Mouse (Mus musculus): ENCODE data around the gene Gm4922. TPM values are rescaled to one million over a fixed set of nuclear protein-coding genes. Genes with fewer than 3 reads are reported as not detected.

Gm4922 gene
- polyA plus RNA-seq, 1 experiment from 2014 or later: not detected

GRCm38 (mm10) chr10:18772537-18773179 is 13.9 kb downstream of the Gm4922 start:
- WGBS: 79% methylated on average over 4 of the region's 4 CpGs

DNA sequence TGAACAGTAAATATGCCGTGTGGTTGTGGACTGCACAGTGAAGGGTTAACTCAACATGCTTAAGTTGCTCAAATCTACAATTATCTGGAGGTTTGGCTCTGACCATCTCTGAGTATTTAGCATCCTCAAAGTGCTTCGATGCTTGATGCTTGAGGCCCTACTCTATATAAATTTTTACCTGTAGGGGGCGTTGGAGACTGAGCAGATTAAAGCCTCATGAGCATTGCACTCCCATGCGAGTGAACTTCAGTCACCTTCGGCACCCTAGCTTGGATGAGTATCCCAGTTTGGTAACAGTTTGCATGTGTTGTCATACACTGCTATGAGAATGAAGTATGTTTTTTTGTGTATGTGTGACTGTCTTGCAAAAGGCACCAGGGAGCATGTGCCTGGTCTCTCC is 16.7 kb downstream of the Gm4922 start:
- no peak overlapping the region for H3K27ac ChIP-seq (replicated peaks)
- 55% methylated on average over 5 of the region's 5 CpGs for WGBS
- H3K36me3 ChIP-seq (replicated peaks): no peaks in the 10 kb centered on the region
- no peaks in the 10 kb centered on the region for H3K9me3 ChIP-seq
- no peak overlapping the region for H3K4me3 ChIP-seq
- DNase-seq (ENCODE audit: low spot score): no peak
- no peaks in the 10 kb centered on the region for H3K27me3 ChIP-seq (replicated peaks; ENCODE audit: low read depth, poor library complexity, severe bottlenecking)
- H3K4me1 ChIP-seq: peaks cover 5% of the 10 kb centered on the region

More at GRCm38 (mm10) chr10:18772537-18773179, 13.9 kb downstream of the Gm4922 start:
- peaks cover 5% of the 10 kb centered on the region for H3K4me1 ChIP-seq
- H3K4me3 ChIP-seq: no peak overlapping the region
- no peaks in the 10 kb centered on the region for H3K9me3 ChIP-seq
- H3K27ac ChIP-seq (replicated peaks): no peak overlapping the region
- H3K36me3 ChIP-seq (replicated peaks): no peaks in the 10 kb centered on the region
- no peak for DNase-seq (ENCODE audit: low spot score)
- H3K27me3 ChIP-seq (replicated peaks; ENCODE audit: low read depth, poor library complexity, severe bottlenecking): no peaks in the 10 kb centered on the region

DNA sequence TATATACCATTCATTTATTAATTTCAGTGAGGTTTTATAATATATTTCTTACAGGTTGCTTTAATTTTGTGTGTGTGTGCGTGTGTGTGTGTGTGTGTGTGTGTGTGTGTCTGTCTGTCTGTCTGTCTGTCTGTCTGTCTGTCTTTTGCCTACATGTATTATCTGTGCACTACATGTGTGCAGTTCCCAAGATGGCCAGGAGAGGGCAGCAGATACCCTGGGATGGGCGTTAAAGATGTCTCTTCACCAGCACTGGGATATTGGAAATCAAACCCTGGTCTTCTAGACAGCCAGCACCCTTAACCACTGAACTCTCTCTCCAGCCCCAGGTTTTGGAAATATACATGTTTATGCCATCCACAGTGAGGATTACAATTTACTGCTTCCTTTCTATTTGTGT is 26.4 kb downstream of the Gm4922 start:
- 29% methylated on average over 2 of the region's 2 CpGs for WGBS

DNA sequence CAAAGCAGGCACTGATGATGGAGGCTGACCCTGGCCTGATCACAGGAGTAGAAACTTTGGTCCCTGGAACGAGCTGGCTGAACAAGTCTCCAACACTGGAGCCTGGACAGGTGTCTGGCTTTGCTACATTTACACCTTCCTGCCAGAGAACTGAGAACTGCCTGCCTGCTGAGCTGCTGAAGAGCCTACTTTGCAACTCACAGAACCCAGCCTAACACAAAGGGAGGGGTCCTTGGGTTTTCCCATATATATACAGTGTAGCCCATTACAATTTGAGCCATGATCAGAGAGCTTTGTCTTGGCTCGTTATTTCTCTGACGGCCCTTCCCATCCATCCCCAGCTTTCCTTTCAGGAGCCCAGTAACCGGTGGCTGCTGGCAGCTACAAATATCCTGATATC is 36.5 kb downstream of the Gm4922 start:
- H3K9me3 ChIP-seq: no peaks in the 10 kb centered on the region
- H3K36me3 ChIP-seq (replicated peaks): no peaks in the 10 kb centered on the region
- WGBS: 81% methylated on average over 4 of the region's 4 CpGs
- H3K4me1 ChIP-seq: no peaks in the 10 kb centered on the region
- no peak overlapping the region for H3K4me3 ChIP-seq
- H3K27me3 ChIP-seq (replicated peaks; ENCODE audit: low read depth, poor library complexity, severe bottlenecking): peaks cover 5% of the 10 kb centered on the region
- no peak overlapping the region for H3K27ac ChIP-seq (replicated peaks)
- no peak for DNase-seq (ENCODE audit: low spot score)

More for the DNA sequence above, 26.4 kb downstream of the Gm4922 start:
- H3K36me3 ChIP-seq (replicated peaks): no peaks in the 10 kb centered on the region
- peak; percentile 70 for DNase-seq (ENCODE audit: low spot score)
- no peaks in the 10 kb centered on the region for H3K9me3 ChIP-seq
- H3K4me3 ChIP-seq: no peak overlapping the region
- H3K27me3 ChIP-seq (replicated peaks; ENCODE audit: low read depth, poor library complexity, severe bottlenecking): no peaks in the 10 kb centered on the region
- no peak overlapping the region for H3K27ac ChIP-seq (replicated peaks)
- no peaks in the 10 kb centered on the region for H3K4me1 ChIP-seq

DNA sequence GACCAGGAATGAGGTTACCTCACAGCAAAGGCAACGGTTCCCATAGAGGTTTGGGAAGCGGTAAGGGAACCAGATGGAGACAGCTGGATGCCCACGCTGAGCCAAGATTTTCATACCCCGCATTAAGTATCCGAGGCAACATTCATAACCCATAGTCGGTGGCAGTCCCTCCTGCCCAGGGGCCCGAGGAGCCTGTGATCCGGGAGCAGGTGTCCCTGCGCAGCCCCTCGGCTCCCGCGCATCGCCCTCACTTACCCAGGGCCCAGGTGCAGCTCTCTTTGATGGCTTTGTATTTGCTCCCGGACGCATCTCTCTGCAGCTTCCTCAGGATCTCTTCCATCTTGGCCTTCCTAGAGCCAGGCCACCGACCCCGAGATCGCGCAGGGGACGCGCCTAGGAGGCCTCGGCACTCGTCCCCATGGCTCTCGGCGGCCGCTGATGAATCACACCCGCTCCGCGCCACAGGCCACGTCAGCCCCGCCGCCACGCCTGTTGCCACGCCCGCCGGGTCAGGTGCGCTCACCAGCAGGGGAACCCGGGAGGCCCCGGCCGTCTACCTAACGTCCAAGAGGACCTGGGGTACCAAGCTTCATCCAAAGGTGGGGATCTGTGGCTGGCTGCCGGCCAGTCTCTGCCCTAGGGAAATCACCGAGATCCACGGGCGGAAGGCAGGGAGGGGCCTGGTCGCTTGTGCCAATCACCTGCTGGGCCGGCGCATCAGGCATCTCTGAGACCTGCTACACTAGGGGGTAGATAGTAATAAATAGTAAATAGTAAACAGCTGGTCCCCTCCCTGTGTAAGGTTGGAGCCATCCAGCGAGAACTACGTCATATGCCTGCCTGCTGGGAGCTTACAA is 43.1 kb downstream of the Gm4922 start, which contains the start of gene Arfgef3:
Gene Arfgef3, minus strand, starts transcription at position 664 of the 857 bp plus-strand sequence.
- no peaks in the 10 kb centered on the region for H3K9me3 ChIP-seq
- H3K4me1 ChIP-seq: peaks cover 12% of the 10 kb centered on the region
- peak within 1 kb of the TSS; percentile 69 for H3K4me3 ChIP-seq
- H3K36me3 ChIP-seq (replicated peaks): no peaks in the 10 kb centered on the region
- H3K27ac ChIP-seq (replicated peaks): peak within 1 kb of the TSS; percentile 67
- H3K27me3 ChIP-seq (replicated peaks; ENCODE audit: low read depth, poor library complexity, severe bottlenecking): peaks cover 41% of the 10 kb centered on the region
- DNase-seq (ENCODE audit: low spot score): peak; percentile 55
- WGBS: 3% methylated on average over 50 of the region's 50 CpGs

GRCm38 (mm10) chr10:18742086-18742485 is 44.5 kb downstream of the Gm4922 start:
- no peak overlapping the region for H3K27ac ChIP-seq (replicated peaks)
- H3K36me3 ChIP-seq (replicated peaks): no peaks in the 10 kb centered on the region
- 80% methylated on average over 6 of the region's 6 CpGs for WGBS
- H3K27me3 ChIP-seq (replicated peaks; ENCODE audit: low read depth, poor library complexity, severe bottlenecking): peaks cover 41% of the 10 kb centered on the region
- H3K4me1 ChIP-seq: peaks cover 12% of the 10 kb centered on the region
- H3K4me3 ChIP-seq: no peak overlapping the region
- no peaks in the 10 kb centered on the region for H3K9me3 ChIP-seq
- DNase-seq (ENCODE audit: low spot score): no peak

DNA sequence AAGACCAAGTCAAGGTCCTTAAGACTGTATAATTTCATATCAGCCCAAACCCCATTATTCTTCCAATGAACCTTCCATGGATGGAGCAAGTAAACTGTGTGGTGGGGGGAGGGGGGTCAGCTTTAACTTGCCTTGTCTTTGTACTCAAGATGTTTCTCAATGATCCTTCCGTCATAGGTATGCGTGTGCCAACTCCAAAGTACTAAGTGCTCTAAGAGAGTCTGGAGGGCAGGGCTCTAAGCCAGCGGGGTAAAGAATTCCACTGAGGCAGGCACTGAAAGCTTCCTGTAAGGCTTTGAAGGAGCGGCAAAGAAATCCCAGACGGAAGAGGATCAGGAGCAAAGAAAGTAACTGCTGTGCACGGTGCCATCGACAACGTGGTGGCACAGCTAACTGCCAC is 45.6 kb downstream of the Gm4922 start:
- Histone ChIP-seq H3K27me3 (replicated peaks; ENCODE audit: low read depth, poor library complexity, severe bottlenecking) (peaks cover 41% of the 10 kb centered on the region), H3K4me3 (no peak overlapping the region), H3K36me3 (replicated peaks) (no peaks in the 10 kb centered on the region), H3K9me3 (no peaks in the 10 kb centered on the region), H3K4me1 (peaks cover 12% of the 10 kb centered on the region), H3K27ac (replicated peaks) (no peak overlapping the region)
- no peak for DNase-seq (ENCODE audit: low spot score)
- WGBS: 89% methylated on average over 8 of the region's 8 CpGs

Other genes with a start within 250 kb of the Gm4922 start
- 15.5 and 16.0 TPM in 2 replicates for gene Hebp2, start 240.7 kb downstream of the Gm4922 start, polyA plus RNA-seq (2016; fragmentation: Nextera tagmentation; extraction: Ambion mirVana)
- 0.50 and 0.55 TPM in 2 replicates for gene Arfgef3, start 42.8 kb downstream of the Gm4922 start, polyA plus RNA-seq (2016; fragmentation: Nextera tagmentation; extraction: Ambion mirVana)
- 33.4 and 34.9 TPM in 2 replicates for gene Perp, start 58.2 kb upstream of the Gm4922 start, polyA plus RNA-seq (2016; fragmentation: Nextera tagmentation; extraction: Ambion mirVana)
- gene Tnfaip3, start 228.9 kb upstream of the Gm4922 start, polyA plus RNA-seq (2016; fragmentation: Nextera tagmentation; extraction: Ambion mirVana): 1.4 and 1.6 TPM in 2 replicates